Mouse (Mus musculus) urinary bladder, postnatal 25 days (tissue): ENCODE data around the gene Il1rl1.

Experiments used
- DNase-seq: peaks from one replicate; pipeline ENCODE4 v3.0.0; 2022; ENCODE audit warnings: low spot score

Il1rl1 gene

GRCm38 (mm10) chr1:40437340-40437739, 8.0 kb downstream of the Il1rl1 start:
- no peak for DNase-seq

- no peak for DNase-seq
These were observed 10.1 kb downstream of the Il1rl1 start for GRCm38 (mm10) chr1:40439504-40439903.

DNA sequence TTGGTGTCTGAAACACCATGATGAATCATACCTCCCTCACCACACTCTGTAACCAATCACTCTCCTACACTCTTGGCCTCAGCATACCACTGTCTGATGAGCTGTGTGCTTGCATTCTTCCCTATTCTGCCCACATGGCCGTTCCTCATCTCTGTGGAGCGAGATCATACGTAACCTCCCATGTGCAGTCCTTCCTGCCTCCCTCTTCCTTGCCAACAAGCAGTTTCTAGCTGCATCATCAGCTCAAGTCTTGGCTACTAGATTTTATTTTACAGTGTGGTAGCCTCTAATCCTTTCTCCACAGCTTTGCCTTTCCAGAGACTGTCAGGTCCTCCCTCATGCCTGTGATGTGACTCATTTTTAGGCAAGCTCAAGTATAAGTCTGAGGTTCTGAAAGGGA, 15.4 kb downstream of the Il1rl1 start:
- no peak for DNase-seq

- DNase-seq = peak; percentile 31
These were observed 36.4 kb downstream of the Il1rl1 start, which contains the start of gene Il18r1 for GRCm38 (mm10) chr1:40465477-40466430. Gene Il18r1 (plus strand): TSS chr1:40465552.

GRCm38 (mm10) chr1:40467306-40467705, 37.9 kb downstream of the Il1rl1 start:
- no peak for DNase-seq

DNA sequence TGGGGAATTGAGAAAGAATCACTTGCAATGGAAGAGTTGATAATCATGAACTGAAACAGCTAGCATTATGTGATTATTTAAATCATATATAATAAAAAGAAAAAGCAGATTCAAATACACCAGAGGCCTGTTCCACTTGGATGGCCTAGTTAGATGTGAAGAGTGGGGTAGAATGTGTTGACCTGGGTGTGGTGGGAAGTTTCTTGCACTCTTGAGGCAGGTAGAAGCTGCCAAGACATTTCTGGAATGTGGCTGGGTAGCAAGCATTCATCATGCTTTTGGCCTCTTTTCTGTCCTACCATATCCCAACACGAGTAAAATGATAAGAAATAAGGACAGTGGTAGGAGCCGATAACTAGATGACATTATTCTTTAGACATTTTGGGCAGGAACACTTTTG, 39.4 kb downstream of the Il1rl1 start:
- no peak for DNase-seq

DNA sequence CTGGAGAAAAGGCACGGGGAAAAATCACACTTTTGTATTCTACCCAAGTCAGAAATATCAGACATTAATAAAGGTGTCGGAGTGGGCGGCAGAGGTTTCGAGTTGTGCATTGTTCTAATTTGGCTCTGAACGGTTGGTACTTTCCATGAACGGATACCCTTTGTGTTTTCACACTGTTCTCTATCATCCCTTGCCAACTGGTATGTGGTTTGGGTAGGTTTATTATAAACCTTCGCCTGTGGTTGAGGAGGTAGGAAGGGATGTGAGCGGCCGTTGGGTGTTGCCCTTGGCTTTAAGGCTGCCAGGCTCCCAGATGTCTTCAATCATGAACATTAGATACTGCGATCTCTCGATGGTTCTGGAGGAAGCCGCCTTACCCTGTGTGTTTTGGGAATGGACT, 40.5 kb downstream of the Il1rl1 start:
- no peak for DNase-seq

DNA sequence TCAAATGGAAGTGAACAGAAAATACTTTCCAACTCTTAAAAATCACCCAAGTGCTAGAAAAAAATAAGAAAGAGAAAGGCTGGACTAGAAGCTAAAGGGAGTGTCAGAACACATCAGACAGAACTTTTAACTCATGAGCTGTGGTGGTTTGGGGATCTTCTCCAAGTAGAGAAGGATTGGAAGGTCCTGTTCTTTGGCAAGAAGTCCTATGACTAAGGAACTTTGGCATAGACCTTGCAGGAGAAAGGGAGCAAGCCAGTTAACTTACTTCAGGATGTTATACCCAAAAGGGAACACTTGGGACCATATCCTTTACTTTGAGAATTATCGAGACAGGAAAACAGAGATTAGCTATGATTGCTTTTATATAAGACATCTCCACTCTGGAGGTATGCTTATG, 43.0 kb downstream of the Il1rl1 start:
- no peak for DNase-seq

- DNase-seq = no peak
These were observed 44.3 kb downstream of the Il1rl1 start for GRCm38 (mm10) chr1:40473640-40474039.

GRCm38 (mm10) chr1:40474336-40474735, 45.0 kb downstream of the Il1rl1 start:
- no peak for DNase-seq

DNA sequence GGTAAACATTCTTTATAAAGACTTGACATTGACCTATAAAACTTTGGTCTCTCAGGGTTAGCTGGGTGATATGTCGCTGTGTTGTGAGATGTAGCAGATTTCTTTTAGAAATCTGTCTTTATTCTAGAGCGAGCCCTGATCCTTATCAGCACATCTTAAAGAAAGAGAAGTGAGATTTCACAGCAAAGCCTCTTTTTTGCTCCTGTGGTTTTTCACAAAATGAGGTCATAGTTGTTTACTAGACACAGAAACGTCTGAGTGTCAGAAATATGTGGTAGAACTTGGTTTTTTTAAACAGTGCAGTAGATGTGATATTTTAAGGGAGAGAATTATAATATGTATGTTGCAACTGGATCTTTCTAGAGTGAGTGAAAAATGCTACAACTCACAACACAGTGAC, 46.3 kb downstream of the Il1rl1 start:
- DNase-seq = no peak

DNA sequence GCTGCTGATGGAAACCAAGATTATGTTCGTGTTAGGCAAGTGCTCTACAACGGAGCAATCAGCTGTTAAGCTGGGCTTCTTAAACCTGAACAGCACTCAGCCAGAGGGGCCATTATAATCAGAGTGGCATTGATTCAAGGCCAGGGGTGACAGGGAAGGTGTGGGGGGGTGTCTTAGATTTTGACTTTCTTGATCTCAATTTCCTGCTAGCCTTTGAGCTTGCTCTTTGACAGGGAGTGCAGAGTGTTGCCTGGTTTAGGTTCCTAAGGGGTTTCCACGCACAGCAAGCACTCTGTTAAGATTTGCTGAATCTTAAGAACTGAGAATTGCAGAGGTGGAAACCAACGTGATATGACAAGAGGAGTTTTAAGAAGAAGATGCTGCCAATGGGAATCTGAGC, 47.4 kb downstream of the Il1rl1 start:
- no peak for DNase-seq

- DNase-seq = no peak
These were observed 50.1 kb downstream of the Il1rl1 start for GRCm38 (mm10) chr1:40479505-40479923.

GRCm38 (mm10) chr1:40494594-40494993, 65.2 kb downstream of the Il1rl1 start:
- DNase-seq = no peak

GRCm38 (mm10) chr1:40499708-40500107, 70.3 kb downstream of the Il1rl1 start:
- no peak for DNase-seq

- no peak for DNase-seq
These were observed 71.8 kb downstream of the Il1rl1 start for GRCm38 (mm10) chr1:40501126-40501525.

DNA sequence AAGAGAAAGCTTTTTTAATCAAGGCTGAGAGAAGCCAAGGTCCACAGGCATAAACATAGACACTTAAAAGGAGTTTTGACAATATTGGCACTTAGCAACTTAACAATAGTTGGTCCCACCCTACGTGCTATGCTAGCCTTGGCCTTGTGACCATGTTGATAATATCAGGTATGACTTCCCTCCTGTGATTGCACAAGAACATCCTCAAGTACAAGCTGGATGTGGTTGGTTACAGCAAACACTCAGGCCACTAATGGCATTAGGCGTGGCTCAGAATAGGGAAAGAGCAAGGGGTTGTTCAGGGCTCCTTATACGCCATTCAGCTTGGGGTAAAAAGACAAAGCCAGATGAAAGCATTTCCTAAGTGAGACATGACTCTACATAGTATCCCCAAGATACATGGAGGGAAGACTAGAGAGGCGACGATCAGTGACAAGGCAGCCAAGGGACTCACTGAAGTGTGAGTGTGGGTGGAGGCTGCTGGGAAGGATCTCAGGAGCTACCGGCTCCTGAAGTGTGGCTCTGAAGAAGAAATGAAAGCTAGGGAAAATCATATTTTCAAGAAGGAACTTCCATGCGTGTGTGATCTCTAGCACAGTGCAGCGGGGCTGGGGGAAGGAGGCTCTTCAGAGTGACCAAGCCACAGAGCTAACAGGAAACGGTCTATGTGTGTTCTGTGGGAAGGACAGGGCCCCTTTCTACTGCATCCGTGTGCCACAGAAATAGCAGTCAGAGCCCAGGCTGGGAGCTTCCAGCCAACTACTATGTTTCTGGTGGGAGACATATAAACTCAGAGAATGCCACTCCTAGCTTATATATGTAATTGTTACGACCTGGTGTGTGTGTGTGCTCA, 72.4 kb downstream of the Il1rl1 start:
- no peak for DNase-seq

DNA sequence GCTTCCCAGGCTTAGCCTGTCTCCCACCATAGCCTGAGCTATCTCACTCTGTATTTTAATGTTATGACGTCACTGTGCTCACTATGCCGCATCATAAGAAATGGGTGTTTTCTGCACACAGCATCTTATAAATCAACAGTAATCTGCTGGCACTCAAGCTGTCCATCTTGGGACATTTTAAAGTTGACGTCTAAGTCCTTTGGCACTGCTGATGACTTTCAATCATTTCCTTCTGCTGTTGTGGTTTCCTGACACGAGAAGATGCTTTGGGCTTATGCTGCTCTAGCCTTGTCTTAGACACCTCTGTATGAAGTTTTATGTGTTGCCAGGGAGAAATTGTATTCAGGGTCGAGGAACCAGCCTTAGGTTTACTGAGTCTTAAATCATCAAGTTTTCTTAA, 75.2 kb downstream of the Il1rl1 start:
- no peak for DNase-seq
